In the genomic region with DNA sequence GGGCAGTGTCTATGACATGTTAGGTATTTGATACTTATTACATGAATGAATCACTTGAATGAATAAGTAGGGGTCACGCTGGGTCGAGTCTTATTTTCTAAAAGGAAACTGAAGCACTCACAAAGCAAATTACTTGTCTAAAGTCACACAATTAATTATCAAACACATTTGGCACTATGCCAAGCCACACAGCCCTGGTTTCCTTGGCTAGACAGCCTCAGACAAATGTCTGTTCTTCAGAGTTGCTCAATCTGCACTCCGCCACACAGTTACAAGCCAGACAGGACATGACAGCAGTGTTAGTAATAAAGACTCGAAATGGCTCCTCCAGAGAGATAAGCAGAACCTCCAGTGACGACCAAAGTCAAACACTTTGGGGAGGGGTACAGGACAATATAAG, we compare ENCODE assay signal across 10 mouse cellular contexts.
A peak's percentile ranks its signal among the peaks of the same experiment; 100 is the strongest.
DNase-seq lines count a peak whose midpoint lies in the region; ATAC-seq and TF ChIP-seq lines count a peak whose summit lies in the region.
"Had no signal": no experiment of that assay in that cellular context is flagged by ENCODE, and none has a peak within 500 bp of the region (broad histone marks: within the 10 kb centered on the region; RNA-seq: fewer than 3 reads in every experiment).

No protein-coding gene starts in this region.

- no peak overlapping the region for H3K27ac ChIP-seq in neural tube, embryonic 11.5 days (ENCODE audit: low read depth, low read length)
- no peak overlapping the region for H3K27ac ChIP-seq in neural tube, embryonic 15.5 days (replicated peaks)
- no peak overlapping the region for H3K27ac ChIP-seq in kidney, postnatal 0 days
- H3K27ac ChIP-seq in forebrain, embryonic 13.5 days: no peak overlapping the region
- H3K27ac ChIP-seq in forebrain, embryonic 16.5 days (ENCODE audit: low read length): no peak overlapping the region
- H3K27ac ChIP-seq: limb, embryonic 12.5 days had no signal

- DNase-seq in embryo, embryonic 10.5 days (ENCODE audit: low spot score): peak; percentile 17
- DNase-seq in embryo, embryonic 9.5 days (ENCODE audit: extremely low spot score): no peak
- DNase-seq in neural tube, embryonic 11.5 days (ENCODE audit: low spot score): peak; percentile 12
- DNase-seq in kidney, postnatal 0 days (ENCODE audit: low spot score): peak; percentile 40
- DNase-seq: heart, postnatal 4 days had no signal

- H3K4me3 ChIP-seq in neural tube, embryonic 11.5 days (ENCODE audit: low read depth, low read length): no peak overlapping the region
- H3K4me3 ChIP-seq in neural tube, embryonic 15.5 days (replicated peaks): no peak overlapping the region
- H3K4me3 ChIP-seq in kidney, postnatal 0 days (replicated peaks; ENCODE audit: low read depth, low read length): no peak overlapping the region
- no peak overlapping the region for H3K4me3 ChIP-seq in myocyte
- H3K4me3 ChIP-seq in forebrain, embryonic 13.5 days: no peak overlapping the region
- no peak overlapping the region for H3K4me3 ChIP-seq in forebrain, embryonic 16.5 days (replicated peaks; ENCODE audit: low read length)
- H3K4me3 ChIP-seq: limb, embryonic 12.5 days had no signal

- no peak overlapping the region for H3ac ChIP-seq in myocyte (ENCODE audit: control insufficient read depth, insufficient read length)

- no peak for TF ChIP-seq POLR2A in myocyte (IDR thresholded peaks at IDR 0.05; ENCODE audit: insufficient read length, low read depth)

- H3K4me2 ChIP-seq in neural tube, embryonic 11.5 days (ENCODE audit: low read depth): no peak overlapping the region
- H3K4me2 ChIP-seq in neural tube, embryonic 15.5 days: no peak overlapping the region
- no peak overlapping the region for H3K4me2 ChIP-seq in kidney, postnatal 0 days (ENCODE audit: low read length)
- peak overlapping the region; percentile 54 for H3K4me2 ChIP-seq in myocyte (ENCODE audit: low read depth)
- no peak overlapping the region for H3K4me2 ChIP-seq in forebrain, embryonic 13.5 days
- no peak overlapping the region for H3K4me2 ChIP-seq in forebrain, embryonic 16.5 days (ENCODE audit: low read length)
- H3K4me2 ChIP-seq: limb, embryonic 12.5 days had no signal

- no peak overlapping the region for H3K9ac ChIP-seq in neural tube, embryonic 11.5 days (ENCODE audit: low read length)
- no peak overlapping the region for H3K9ac ChIP-seq in neural tube, embryonic 15.5 days (replicated peaks)
- no peak overlapping the region for H3K9ac ChIP-seq in kidney, postnatal 0 days (ENCODE audit: low read depth, low read length)
- H3K9ac ChIP-seq in forebrain, embryonic 13.5 days: no peak overlapping the region
- H3K9ac ChIP-seq in forebrain, embryonic 16.5 days (replicated peaks; ENCODE audit: low read depth, low read length): no peak overlapping the region
- H3K9ac ChIP-seq: limb, embryonic 12.5 days had no signal

- no peak for TF ChIP-seq CTCF in kidney, postnatal 0 days (IDR thresholded peaks at IDR 0.05; ENCODE audit: low read depth)

- 72% methylated on average over 5 of the region's 5 CpGs for WGBS in neural tube, embryonic 11.5 days
- WGBS in neural tube, embryonic 15.5 days: 52% methylated on average over 5 of the region's 5 CpGs
- 32% methylated on average over 5 of the region's 5 CpGs for WGBS in kidney, postnatal 0 days
- 64% methylated on average over 5 of the region's 5 CpGs for WGBS in forebrain, embryonic 13.5 days
- 47% methylated on average over 5 of the region's 5 CpGs for WGBS in forebrain, embryonic 16.5 days

- H3K36me3 ChIP-seq in neural tube, embryonic 11.5 days (ENCODE audit: control insufficient read depth, insufficient read depth, low read length): no peaks in the 10 kb centered on the region
- no peaks in the 10 kb centered on the region for H3K36me3 ChIP-seq in neural tube, embryonic 15.5 days
- H3K36me3 ChIP-seq in kidney, postnatal 0 days (ENCODE audit: insufficient read depth, low read length): no peaks in the 10 kb centered on the region
- H3K36me3 ChIP-seq in myocyte (ENCODE audit: control insufficient read depth, insufficient read depth): no peaks in the 10 kb centered on the region
- H3K36me3 ChIP-seq in forebrain, embryonic 13.5 days (ENCODE audit: poor library complexity, severe bottlenecking): no peaks in the 10 kb centered on the region
- H3K36me3 ChIP-seq in forebrain, embryonic 16.5 days (ENCODE audit: control insufficient read depth, insufficient read depth): no peaks in the 10 kb centered on the region
- H3K36me3 ChIP-seq: limb, embryonic 12.5 days had no signal

- peak; percentile 27; the same call in 1 of the 2 replicates for ATAC-seq in neural tube, embryonic 11.5 days (ENCODE audit: insufficient read depth, low FRiP score, low TSS enrichment)
- ATAC-seq in neural tube, embryonic 15.5 days (ENCODE audit: low FRiP score): no peak
- no peak for ATAC-seq in kidney, postnatal 0 days (replicated peaks; ENCODE audit: low FRiP score, low read depth)
- ATAC-seq in forebrain, embryonic 13.5 days: no peak
- no peak for ATAC-seq in forebrain, embryonic 16.5 days

- H3K4me1 ChIP-seq in neural tube, embryonic 11.5 days (ENCODE audit: control insufficient read depth, insufficient read depth, low read length): no peaks in the 10 kb centered on the region
- no peaks in the 10 kb centered on the region for H3K4me1 ChIP-seq in neural tube, embryonic 15.5 days
- no peaks in the 10 kb centered on the region for H3K4me1 ChIP-seq in kidney, postnatal 0 days (replicated peaks; ENCODE audit: insufficient read depth, low read length)
- no peaks in the 10 kb centered on the region for H3K4me1 ChIP-seq in forebrain, embryonic 13.5 days
- no peaks in the 10 kb centered on the region for H3K4me1 ChIP-seq in forebrain, embryonic 16.5 days (replicated peaks; ENCODE audit: control insufficient read depth, insufficient read depth, low read length)

- H3K9me3 ChIP-seq in neural tube, embryonic 11.5 days (ENCODE audit: control insufficient read depth, low read length): no peaks in the 10 kb centered on the region
- no peaks in the 10 kb centered on the region for H3K9me3 ChIP-seq in neural tube, embryonic 15.5 days (replicated peaks)
- no peaks in the 10 kb centered on the region for H3K9me3 ChIP-seq in kidney, postnatal 0 days (replicated peaks; ENCODE audit: low read length)
- no peaks in the 10 kb centered on the region for H3K9me3 ChIP-seq in forebrain, embryonic 13.5 days (replicated peaks)
- H3K9me3 ChIP-seq in forebrain, embryonic 16.5 days (ENCODE audit: control insufficient read depth, low read length): no peaks in the 10 kb centered on the region

- no peaks in the 10 kb centered on the region for H3K79me2 ChIP-seq in myocyte (ENCODE audit: control insufficient read depth, insufficient read depth)

- no peaks in the 10 kb centered on the region for H3K27me3 ChIP-seq in neural tube, embryonic 11.5 days (ENCODE audit: control insufficient read depth, insufficient read depth, low read length)
- H3K27me3 ChIP-seq in neural tube, embryonic 15.5 days (replicated peaks): no peaks in the 10 kb centered on the region
- H3K27me3 ChIP-seq in kidney, postnatal 0 days (ENCODE audit: insufficient read depth, low read length): no peaks in the 10 kb centered on the region
- no peaks in the 10 kb centered on the region for H3K27me3 ChIP-seq in myocyte (ENCODE audit: control insufficient read depth, insufficient read depth, insufficient read length)
- no peaks in the 10 kb centered on the region for H3K27me3 ChIP-seq in forebrain, embryonic 13.5 days
- H3K27me3 ChIP-seq in forebrain, embryonic 16.5 days (replicated peaks; ENCODE audit: control insufficient read depth, insufficient read depth, low read length): no peaks in the 10 kb centered on the region
- H3K27me3 ChIP-seq: limb, embryonic 12.5 days had no signal

TF ChIP-seq in myocyte, 11 proteins besides CTCF, POLR2A, EP300 and RAD21:
- TF ChIP-seq CEBPB (IDR thresholded peaks at IDR 0.05; ENCODE audit: insufficient read depth, poor library complexity, severe bottlenecking) (peak; percentile 97), MAX (IDR thresholded peaks at IDR 0.05; ENCODE audit: low read depth) (no peak), MYOD1 (IDR thresholded peaks at IDR 0.05; ENCODE audit: control insufficient read depth in 1 of 3, insufficient read length in 2 of 3, low read depth in 2 of 3) (no peak), REST (IDR thresholded peaks at IDR 0.05; ENCODE audit: insufficient read depth, insufficient read length) (no peak), TCF3 (IDR thresholded peaks at IDR 0.05; ENCODE audit: insufficient read length, low read depth) (no peak), E2F4 (IDR thresholded peaks at IDR 0.05; ENCODE audit: insufficient read depth) (no peak)
